14 mouse cellular contexts compared by ENCODE assay signal in the genomic region with DNA sequence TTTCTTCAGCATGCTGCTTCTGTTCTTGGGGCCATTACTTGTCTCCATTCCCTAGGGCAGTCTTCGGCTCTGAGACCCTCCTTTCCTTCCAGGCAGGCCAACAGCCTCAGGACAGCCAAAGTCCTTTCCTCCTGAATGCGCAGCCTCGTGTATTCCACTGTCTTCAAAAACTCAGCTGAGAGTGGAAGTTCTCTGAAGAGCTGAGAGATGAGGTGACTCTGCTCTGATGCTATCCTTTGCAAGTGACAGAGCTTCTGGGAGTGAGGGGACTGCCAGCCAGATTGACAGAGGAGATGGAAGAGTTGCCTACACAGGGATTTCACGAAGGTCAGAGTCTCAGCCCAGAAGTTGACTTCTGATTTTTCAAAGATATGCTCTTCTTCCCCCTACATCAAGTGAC.
"Had no signal": no experiment of that assay in that cellular context is flagged by ENCODE, and none has a peak within 500 bp of the region (broad histone marks: within the 10 kb centered on the region; RNA-seq: fewer than 3 reads in every experiment).

No protein-coding gene starts in this region.

- ATAC-seq: midbrain, embryonic 15.5 days had no signal

- H3K4me3 ChIP-seq: left cerebral cortex, adult 2 months; limb, embryonic 10.5 days; liver, embryonic 15.5 days; megakaryocyte, embryonic 14.5 days; midbrain, embryonic 15.5 days; neural tube, embryonic 12.5 days had no signal

- H3K36me3 ChIP-seq: midbrain, embryonic 15.5 days had no signal

- DNase-seq: kidney, postnatal 14 days; lung, adult 2 months; lung, postnatal 14 days; thymus, adult 18-20 months; thymus, postnatal 14 days had no signal

- H3K27me3 ChIP-seq: liver, embryonic 15.5 days; megakaryocyte, embryonic 14.5 days had no signal

- H3K9me3 ChIP-seq: limb, embryonic 10.5 days; liver, embryonic 15.5 days; megakaryocyte, embryonic 14.5 days; midbrain, embryonic 15.5 days; neural tube, embryonic 12.5 days had no signal

- H3K4me2 ChIP-seq: liver, embryonic 11.5 days; liver, embryonic 15.5 days; midbrain, embryonic 11.5 days; midbrain, embryonic 15.5 days; neural tube, embryonic 12.5 days had no signal

- H3K9ac ChIP-seq: liver, embryonic 15.5 days; midbrain, embryonic 15.5 days; neural tube, embryonic 12.5 days had no signal

- H3K27ac ChIP-seq: left cerebral cortex, adult 2 months; limb, embryonic 10.5 days; liver, embryonic 15.5 days; macrophage; midbrain, embryonic 15.5 days; neural tube, embryonic 12.5 days had no signal
